Mouse (Mus musculus): Measurements from ENCODE around the gene Slc25a20. TPM values are rescaled to one million over a fixed set of nuclear protein-coding genes. Genes with fewer than 3 reads are reported as not detected.

Slc25a20 gene
- total and polyA plus RNA-seq, 2 experiments from 2014 or later = 41.1 to 49.7 TPM

DNA sequence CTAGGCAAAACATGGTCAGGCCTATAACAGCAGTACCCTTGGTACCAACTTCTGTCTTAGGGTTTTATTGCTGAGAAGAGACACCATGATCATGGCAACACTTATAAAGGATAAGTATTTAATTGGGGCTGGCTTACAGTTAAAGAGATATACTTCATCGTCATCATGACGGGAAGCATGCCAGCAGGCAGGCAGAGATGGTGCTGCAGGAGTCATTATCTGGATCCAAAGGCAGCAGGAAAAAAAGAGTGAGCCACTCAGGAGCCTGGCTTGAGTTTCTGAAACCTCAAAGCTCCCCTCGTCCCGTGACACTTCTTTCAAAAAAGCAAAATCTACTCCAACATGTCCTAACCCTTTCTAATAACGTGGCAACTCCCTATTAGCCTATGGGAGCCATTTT, 29.5 kb upstream of the Slc25a20 start:
- H3K36me3 ChIP-seq (ENCODE audit: insufficient read depth, low read length) = no peaks in the 10 kb centered on the region
- no peaks in the 10 kb centered on the region for H3K27me3 ChIP-seq (ENCODE audit: insufficient read depth, low read length)
- H3K4me2 ChIP-seq (ENCODE audit: low read depth, low read length) = no peak overlapping the region
- no peak overlapping the region for H3K4me3 ChIP-seq (ENCODE audit: low read length)
- no peaks in the 10 kb centered on the region for H3K4me1 ChIP-seq (ENCODE audit: insufficient read depth, low read length)
- DNase-seq (ENCODE audit: low spot score) (no peak), ATAC-seq (no peak)
- H3K27ac ChIP-seq = no peak overlapping the region
- WGBS = 81% methylated on average over 5 of the region's 5 CpGs
- TF ChIP-seq CTCF (IDR thresholded peaks at IDR 0.05; ENCODE audit: low read depth) = no peak
- no peaks in the 10 kb centered on the region for H3K9me3 ChIP-seq (ENCODE audit: low read length)
- no peak overlapping the region for H3K9ac ChIP-seq (replicated peaks; ENCODE audit: low read length)

DNA sequence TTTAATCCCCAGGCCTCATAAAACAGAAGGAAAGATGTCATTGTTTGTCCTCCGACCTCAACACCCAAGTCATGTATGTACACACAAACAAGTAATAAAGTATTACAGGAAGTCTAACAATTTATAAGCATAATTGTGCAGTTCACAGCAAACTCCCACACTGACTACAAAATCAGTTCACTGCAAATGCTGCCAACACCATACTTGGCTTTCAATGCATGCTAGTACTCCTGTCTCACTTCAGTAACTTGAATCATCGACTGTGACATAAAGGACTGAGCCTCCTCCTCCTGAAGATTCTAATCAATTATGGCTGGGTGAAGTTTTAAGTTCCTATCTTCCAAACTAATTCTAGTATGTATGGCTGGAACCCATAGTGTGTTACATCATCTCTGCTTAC, 28.0 kb upstream of the Slc25a20 start:
- H3K4me1 ChIP-seq (ENCODE audit: insufficient read depth, low read length) = no peaks in the 10 kb centered on the region

DNA sequence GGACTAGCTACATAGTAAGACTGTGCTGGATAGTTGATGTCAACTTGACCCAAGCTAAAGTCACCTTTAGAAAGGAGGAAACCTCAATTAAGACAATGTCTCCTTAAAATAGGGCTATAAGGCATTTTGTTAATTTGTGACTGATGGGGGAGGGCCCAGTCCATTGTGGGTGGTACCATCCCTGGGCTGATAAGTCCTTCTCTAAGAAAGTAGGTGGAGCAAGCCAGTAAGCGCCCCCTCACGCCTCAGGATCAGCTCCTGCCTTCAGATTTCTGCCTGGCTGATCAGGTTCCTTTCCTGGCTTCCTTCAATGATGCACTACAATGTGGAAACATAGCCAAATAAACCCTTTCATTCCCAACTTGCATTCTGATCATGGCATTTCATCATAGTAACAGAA, 26.5 kb upstream of the Slc25a20 start:
- H3K27ac ChIP-seq = no peak overlapping the region
- H3K4me1 ChIP-seq (ENCODE audit: insufficient read depth, low read length) = no peaks in the 10 kb centered on the region
- no peak for TF ChIP-seq CTCF (IDR thresholded peaks at IDR 0.05; ENCODE audit: low read depth)
- WGBS = 82% methylated on average over 2 of the region's 2 CpGs
- ATAC-seq = no peak
- H3K4me3 ChIP-seq (ENCODE audit: low read length) = no peak overlapping the region
- no peak overlapping the region for H3K4me2 ChIP-seq (ENCODE audit: low read depth, low read length)
- no peak for DNase-seq (ENCODE audit: low spot score)
- no peak overlapping the region for H3K9ac ChIP-seq (replicated peaks; ENCODE audit: low read length)
- no peaks in the 10 kb centered on the region for H3K27me3 ChIP-seq (ENCODE audit: insufficient read depth, low read length)
- H3K36me3 ChIP-seq (ENCODE audit: insufficient read depth, low read length) = no peaks in the 10 kb centered on the region
- H3K9me3 ChIP-seq (ENCODE audit: low read length) = no peaks in the 10 kb centered on the region

More for the DNA sequence above, 28.0 kb upstream of the Slc25a20 start:
- Histone ChIP-seq H3K4me2 (ENCODE audit: low read depth, low read length) (no peak overlapping the region), H3K36me3 (ENCODE audit: insufficient read depth, low read length) (no peaks in the 10 kb centered on the region), H3K27me3 (ENCODE audit: insufficient read depth, low read length) (no peaks in the 10 kb centered on the region), H3K27ac (no peak overlapping the region), H3K9me3 (ENCODE audit: low read length) (no peaks in the 10 kb centered on the region), H3K4me3 (ENCODE audit: low read length) (no peak overlapping the region), H3K9ac (replicated peaks; ENCODE audit: low read length) (no peak overlapping the region)
- ATAC-seq (no peak), DNase-seq (ENCODE audit: low spot score) (no peak)
- TF ChIP-seq CTCF (IDR thresholded peaks at IDR 0.05; ENCODE audit: low read depth) = no peak
- 71% methylated on average over 2 of the region's 2 CpGs for WGBS

DNA sequence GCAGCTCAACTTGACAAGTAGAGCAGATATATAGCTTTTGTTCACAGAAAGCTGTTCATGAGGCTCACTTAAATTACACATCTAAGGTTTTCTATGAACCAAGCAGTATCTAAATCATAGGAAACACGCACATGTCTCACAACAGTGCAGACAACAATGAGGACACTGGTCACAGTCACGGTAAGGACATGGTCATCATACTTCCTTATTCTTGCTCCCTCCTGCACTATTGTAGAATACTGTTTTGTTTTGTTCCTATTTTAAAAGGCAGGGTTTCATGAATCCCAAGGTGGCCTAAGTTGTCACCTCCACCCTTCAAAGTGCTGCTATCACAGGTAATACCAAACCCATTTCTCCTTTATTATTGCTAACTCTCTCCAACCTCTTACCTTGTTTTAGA, 22.1 kb upstream of the Slc25a20 start:
- Histone ChIP-seq H3K27ac (no peak overlapping the region), H3K36me3 (ENCODE audit: insufficient read depth, low read length) (no peaks in the 10 kb centered on the region), H3K4me1 (ENCODE audit: insufficient read depth, low read length) (no peaks in the 10 kb centered on the region), H3K9ac (replicated peaks; ENCODE audit: low read length) (no peak overlapping the region), H3K4me3 (ENCODE audit: low read length) (no peak overlapping the region), H3K4me2 (ENCODE audit: low read depth, low read length) (no peak overlapping the region), H3K27me3 (ENCODE audit: insufficient read depth, low read length) (no peaks in the 10 kb centered on the region), H3K9me3 (ENCODE audit: low read length) (no peaks in the 10 kb centered on the region)
- DNase-seq (ENCODE audit: low spot score) = no peak
- TF ChIP-seq CTCF (IDR thresholded peaks at IDR 0.05; ENCODE audit: low read depth) = no peak
- 91% methylated on average over 2 of the region's 2 CpGs for WGBS
- no peak for ATAC-seq

- Histone ChIP-seq H3K27ac (peak overlapping the region; percentile 90), H3K36me3 (ENCODE audit: insufficient read depth, low read length) (no peaks in the 10 kb centered on the region), H3K9ac (replicated peaks; ENCODE audit: low read length) (peak overlapping the region; percentile 85), H3K4me2 (ENCODE audit: low read depth, low read length) (peak overlapping the region; percentile 66), H3K4me3 (ENCODE audit: low read length) (peak overlapping the region; percentile 98), H3K27me3 (ENCODE audit: insufficient read depth, low read length) (no peaks in the 10 kb centered on the region), H3K9me3 (ENCODE audit: low read length) (no peaks in the 10 kb centered on the region), H3K4me1 (ENCODE audit: insufficient read depth, low read length) (peaks cover 5% of the 10 kb centered on the region)
- DNase-seq (ENCODE audit: low spot score) = no peak
- no peak for TF ChIP-seq CTCF (IDR thresholded peaks at IDR 0.05; ENCODE audit: low read depth)
- WGBS = 46% methylated on average over 10 of the region's 10 CpGs
- no peak for ATAC-seq
These were observed 13.7 kb upstream of the Slc25a20 start for GRCm38 (mm10) chr9:108648166-108648565.

GRCm38 (mm10) chr9:108648611-108649560, 13.0 kb upstream of the Slc25a20 start, which contains the start of gene Arih2:
Gene Arih2, minus strand, starts transcription at chr9:108649386.
- ATAC-seq (peak; percentile 98), DNase-seq (ENCODE audit: low spot score) (peak; percentile 97)
- Histone ChIP-seq H3K36me3 (ENCODE audit: insufficient read depth, low read length) (no peaks in the 10 kb centered on the region), H3K4me1 (ENCODE audit: insufficient read depth, low read length) (peaks cover 5% of the 10 kb centered on the region), H3K9ac (replicated peaks; ENCODE audit: low read length) (peak within 1 kb of the TSS; percentile 85), H3K27ac (peak within 1 kb of the TSS; percentile 90), H3K4me3 (ENCODE audit: low read length) (peak within 1 kb of the TSS; percentile 98), H3K9me3 (ENCODE audit: low read length) (no peaks in the 10 kb centered on the region), H3K4me2 (ENCODE audit: low read depth, low read length) (peak within 1 kb of the TSS; percentile 66), H3K27me3 (ENCODE audit: insufficient read depth, low read length) (no peaks in the 10 kb centered on the region)
- no peak for TF ChIP-seq CTCF (IDR thresholded peaks at IDR 0.05; ENCODE audit: low read depth)
- WGBS = under 1% methylated on average over 111 of the region's 112 CpGs
